Comparison of ENCODE assay signal across 10 mouse cellular contexts in the genomic region with DNA sequence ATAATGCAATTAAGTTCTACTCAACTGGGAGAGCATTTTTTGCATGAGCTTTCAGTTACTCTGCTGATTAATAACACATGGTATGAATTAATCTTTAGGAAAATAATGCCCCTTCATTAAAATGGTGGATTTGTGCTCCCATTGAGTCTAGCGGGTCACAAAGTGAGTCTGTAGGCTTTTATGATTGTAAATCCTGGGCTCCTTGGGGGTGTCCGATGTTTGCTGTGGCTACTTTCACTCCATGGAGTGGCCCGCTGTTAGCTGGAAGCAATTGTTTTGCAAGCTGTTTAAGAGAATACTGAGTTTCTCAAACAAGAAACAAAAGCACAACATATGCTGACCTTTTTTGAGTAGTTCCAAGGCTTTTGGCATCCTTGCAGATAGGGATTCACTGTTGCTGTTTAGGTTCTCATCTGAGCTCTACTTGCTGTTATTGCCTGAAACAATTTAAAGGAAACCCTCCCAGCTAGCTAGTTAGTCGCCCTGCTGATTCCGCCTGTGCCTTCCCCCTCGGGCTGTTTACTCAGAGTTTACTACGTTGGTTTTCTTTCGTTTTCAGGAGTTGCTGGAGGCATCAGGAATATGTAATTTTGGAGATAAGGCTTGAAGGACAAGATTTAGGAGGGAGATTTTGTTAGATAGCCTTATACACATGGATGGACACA. TPM values are rescaled to one million over a fixed set of nuclear protein-coding genes. Genes with fewer than 3 reads are reported as not detected.
A peak's percentile ranks its signal among the peaks of the same experiment; 100 is the strongest.
DNase-seq lines count a peak whose midpoint lies in the region; ATAC-seq and TF ChIP-seq lines count a peak whose summit lies in the region.
"Had no signal": no experiment of that assay in that cellular context is flagged by ENCODE, and none has a peak within 500 bp of the region (broad histone marks: within the 10 kb centered on the region; RNA-seq: fewer than 3 reads in every experiment).

No protein-coding gene starts in this region.

- no peak overlapping the region for H3K27ac ChIP-seq in heart, embryonic 15.5 days
- no peak overlapping the region for H3K27ac ChIP-seq in brown adipose tissue, adult 24 weeks (replicated peaks; ENCODE audit: low read depth, low read length)
- H3K27ac ChIP-seq in hindbrain, embryonic 13.5 days: peak overlapping the region; percentile 44; the same call in 1 of the 2 replicates
- no peak overlapping the region for H3K27ac ChIP-seq in midbrain, postnatal 0 days (ENCODE audit: low read depth, low read length)
- H3K27ac ChIP-seq: heart, adult 2 months; liver, embryonic 15.5 days had no signal

- no peak for TF ChIP-seq CTCF in midbrain, postnatal 0 days (IDR thresholded peaks at IDR 0.05)

- H3K9ac ChIP-seq in heart, embryonic 15.5 days: no peak overlapping the region
- peak overlapping the region; percentile 96 for H3K9ac ChIP-seq in hindbrain, embryonic 13.5 days
- H3K9ac ChIP-seq in midbrain, postnatal 0 days (replicated peaks; ENCODE audit: low read length, poor library complexity, severe bottlenecking): 0 out of 2 replicates have a peak overlapping the region, but pooled peaks have one; percentile 33
- H3K9ac ChIP-seq: liver, embryonic 15.5 days had no signal

- intact Hi-C loops in heart, postnatal 14 days (cut with DNase I): no loop called here

- ATAC-seq in heart, embryonic 15.5 days (replicated peaks; ENCODE audit: insufficient number of reproducible peaks, insufficient read depth, low FRiP score, low read depth): no peak
- no peak for ATAC-seq in hindbrain, embryonic 13.5 days (ENCODE audit: low FRiP score)
- no peak for ATAC-seq in midbrain, postnatal 0 days (ENCODE audit: low FRiP score)
- ATAC-seq in activated CD4-positive, CD25-positive, alpha-beta regulatory T cell, adult 4 months: no peak
- ATAC-seq in CD4-positive, CD25-positive, alpha-beta regulatory T cell, adult 4 months: no peak

- H3K27me3 ChIP-seq in heart, embryonic 15.5 days: 0 out of 2 replicates have a peak, but pooled peaks cover 3% of the 10 kb centered on the region
- no peaks in the 10 kb centered on the region for H3K27me3 ChIP-seq in hindbrain, embryonic 13.5 days
- H3K27me3 ChIP-seq in midbrain, postnatal 0 days (ENCODE audit: insufficient read depth, low read length): no peaks in the 10 kb centered on the region

- H3K36me3 ChIP-seq in heart, embryonic 15.5 days: no peaks in the 10 kb centered on the region
- H3K36me3 ChIP-seq in hindbrain, embryonic 13.5 days: no peaks in the 10 kb centered on the region
- no peaks in the 10 kb centered on the region for H3K36me3 ChIP-seq in midbrain, postnatal 0 days (ENCODE audit: insufficient read depth, low read length)
- H3K36me3 ChIP-seq: liver, embryonic 15.5 days had no signal

- DNase-seq in heart, postnatal 14 days: no peak
- DNase-seq in midbrain, postnatal 0 days (ENCODE audit: low spot score): peak; percentile 21
- DNase-seq in adrenal gland, postnatal 10 days: no peak

- peaks cover 10% of the 10 kb centered on the region for H3K4me1 ChIP-seq in heart, embryonic 15.5 days (replicated peaks)
- H3K4me1 ChIP-seq in brown adipose tissue, adult 24 weeks (ENCODE audit: control insufficient read depth, insufficient read depth, insufficient read length, low read length): peaks cover 3% of the 10 kb centered on the region
- H3K4me1 ChIP-seq in hindbrain, embryonic 13.5 days (replicated peaks): peaks cover 46% of the 10 kb centered on the region
- peaks cover 3% of the 10 kb centered on the region; the same call in 1 of the 2 replicates for H3K4me1 ChIP-seq in midbrain, postnatal 0 days (ENCODE audit: insufficient read depth, low read length)
- H3K4me1 ChIP-seq: liver, embryonic 15.5 days had no signal

- peak overlapping the region; percentile 2; the same call in 1 of the 2 replicates for H3K4me2 ChIP-seq in heart, embryonic 15.5 days
- peak overlapping the region; percentile 92 for H3K4me2 ChIP-seq in hindbrain, embryonic 13.5 days
- peak overlapping the region; percentile 91 for H3K4me2 ChIP-seq in midbrain, postnatal 0 days (ENCODE audit: low read depth, low read length, poor library complexity, severe bottlenecking)

- no peaks in the 10 kb centered on the region for H3K9me3 ChIP-seq in heart, embryonic 15.5 days (replicated peaks)
- no peaks in the 10 kb centered on the region for H3K9me3 ChIP-seq in hindbrain, embryonic 13.5 days
- no peaks in the 10 kb centered on the region for H3K9me3 ChIP-seq in midbrain, postnatal 0 days (ENCODE audit: low read length)
- H3K9me3 ChIP-seq: liver, embryonic 15.5 days had no signal

- 56% methylated on average over 8 of the region's 8 CpGs for WGBS in heart, embryonic 15.5 days
- 15% methylated on average over 8 of the region's 8 CpGs for WGBS in hindbrain, embryonic 13.5 days
- 12% methylated on average over 8 of the region's 8 CpGs for WGBS in midbrain, postnatal 0 days

- H3K4me3 ChIP-seq in heart, embryonic 15.5 days: no peak overlapping the region
- peak overlapping the region; percentile 24; the same call in 1 of the 2 replicates for H3K4me3 ChIP-seq in brown adipose tissue, adult 24 weeks (ENCODE audit: insufficient read depth, low read depth, low read length)
- H3K4me3 ChIP-seq in hindbrain, embryonic 13.5 days: peak overlapping the region; percentile 71
- H3K4me3 ChIP-seq in midbrain, postnatal 0 days (ENCODE audit: low read depth, low read length): peak overlapping the region; percentile 87
- H3K4me3 ChIP-seq: liver, embryonic 15.5 days had no signal

RNA-seq across cellular contexts. Expression of gene Fmnl2, which starts 2.6 kb away (rescaled TPM):
- 1.0 and 1.6 TPM in 2 replicates for polyA plus RNA-seq in heart, embryonic 15.5 days (2015; fragmentation: Nextera tagmentation; extraction: Ambion mirVana)
- total RNA-seq in heart, postnatal 14 days (2021): 1 to 10 TPM; 7.5 TPM
- 3.3 and 3.9 TPM in 2 replicates for polyA plus RNA-seq in brown adipose tissue, adult 24 weeks (2012; ENCODE audit: insufficient read depth, insufficient read length, missing spikeins)
- 13.3 and 13.5 TPM in 2 replicates for polyA plus RNA-seq in hindbrain, embryonic 13.5 days (2015; fragmentation: Nextera tagmentation; extraction: Ambion mirVana)
- 27.0 and 32.7 TPM in 2 replicates for total RNA-seq in midbrain, postnatal 0 days (2014; rRNA removed)
- polyA plus RNA-seq in midbrain, postnatal 0 days (2015; fragmentation: Nextera tagmentation; extraction: Ambion mirVana): 6.9 and 8.4 TPM in 2 replicates
- polyA plus RNA-seq in activated CD4-positive, CD25-positive, alpha-beta regulatory T cell, adult 4 months (2017; shearing (Covaris generic)): under 1 TPM; 0.11 to 0.30 TPM
- polyA plus RNA-seq in CD4-positive, CD25-positive, alpha-beta regulatory T cell, adult 4 months (2017; shearing (Covaris generic)): under 1 TPM; 0.36 to 0.49 TPM
- 10 to 100 TPM; 15.2 to 15.7 TPM for total RNA-seq in adrenal gland, postnatal 10 days (2021)

Comparison
In these comparisons a context has a peak if more than half of its experiments do, and no peak if none do; other contexts are left out.
1. H3K4me2 ChIP-seq: peak in every context shown above with its lines; median percentile 92 in hindbrain, embryonic 13.5 days; 91 in midbrain, postnatal 0 days; 2 in heart, embryonic 15.5 days.